Mouse (Mus musculus): Measurements from ENCODE around the gene Lman2. TPM values are rescaled to one million over a fixed set of nuclear protein-coding genes. Genes with fewer than 3 reads are reported as not detected.

The Lman2 gene
- polyA plus RNA-seq, 1 experiment from 2014 or later: 91.7 TPM

DNA sequence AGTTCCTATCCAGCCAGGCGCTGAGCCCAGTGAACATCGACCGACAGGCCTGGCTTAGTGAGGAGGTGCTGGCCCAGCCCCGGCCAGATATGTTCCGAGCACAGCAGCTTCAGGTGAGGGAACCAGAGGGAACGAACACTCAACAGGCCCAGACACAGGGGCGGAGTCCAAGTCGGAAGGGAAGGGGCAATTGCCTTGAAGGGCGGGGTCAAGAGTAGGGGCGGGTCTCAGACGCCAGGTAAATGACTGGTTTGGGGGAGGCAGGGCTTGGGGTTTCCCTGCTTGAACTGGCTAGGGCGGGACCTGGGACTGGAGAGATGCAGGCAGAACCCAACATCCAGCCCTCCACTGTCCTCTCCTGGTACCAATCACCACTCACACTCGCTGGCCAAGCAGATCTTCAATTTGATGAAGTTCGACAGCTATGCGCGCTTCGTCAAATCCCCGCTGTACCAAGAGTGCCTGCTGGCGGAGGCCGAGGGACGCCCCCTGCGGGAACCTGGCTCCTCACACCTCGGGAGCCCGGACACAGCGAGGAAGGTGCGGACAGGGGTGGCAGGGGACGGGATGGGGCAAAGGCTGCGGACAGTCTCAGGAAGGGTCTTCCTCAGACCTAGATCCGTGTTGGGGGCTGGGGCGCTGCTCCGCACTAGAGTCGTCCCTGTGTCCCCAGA, 16.5 kb upstream of the Lman2 start:
- Histone ChIP-seq H3K27ac (ENCODE audit: low read length) (no peak overlapping the region), H3K36me3 (ENCODE audit: control insufficient read depth, insufficient read depth, low read length) (no peaks in the 10 kb centered on the region), H3K4me1 (ENCODE audit: control insufficient read depth, insufficient read depth, low read length) (no peaks in the 10 kb centered on the region), H3K27me3 (ENCODE audit: control insufficient read depth, insufficient read depth, low read length) (peaks cover 24% of the 10 kb centered on the region), H3K4me2 (replicated peaks; ENCODE audit: low read depth, low read length) (peak overlapping the region; percentile 16; the same call in 1 of the 2 replicates), H3K4me3 (ENCODE audit: low read depth, low read length) (no peak overlapping the region), H3K9me3 (ENCODE audit: control insufficient read depth, low read depth, low read length) (no peaks in the 10 kb centered on the region), H3K9ac (replicated peaks; ENCODE audit: low read depth, low read length) (no peak overlapping the region)
- peak; percentile 35; the same call in 1 of the 2 replicates for ATAC-seq (ENCODE audit: insufficient number of reproducible peaks, insufficient read depth, low FRiP score, low read depth)
- WGBS: 6% methylated on average over 32 of the region's 32 CpGs

DNA sequence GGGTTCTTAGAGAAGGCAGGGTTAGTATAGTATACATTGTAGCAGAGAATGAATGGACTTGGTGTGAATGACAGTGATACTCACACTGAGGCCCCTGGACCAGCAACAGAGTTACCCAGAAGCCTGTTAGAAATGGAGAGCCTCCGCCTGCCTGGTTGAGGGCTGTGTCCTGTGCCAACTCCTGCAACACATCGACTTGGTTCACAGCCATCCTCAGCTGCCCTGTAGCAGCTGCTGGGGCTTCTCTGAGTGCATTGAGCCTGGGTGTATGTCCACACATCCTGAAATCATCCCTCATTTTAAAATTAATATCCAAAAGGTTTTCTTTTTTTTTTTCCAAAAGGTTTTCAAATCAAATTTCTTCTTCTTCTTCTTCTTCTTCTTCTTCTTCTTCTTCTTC, 13.3 kb upstream of the Lman2 start:
- peaks cover 21% of the 10 kb centered on the region for H3K27me3 ChIP-seq (ENCODE audit: control insufficient read depth, insufficient read depth, low read length)
- H3K4me1 ChIP-seq (ENCODE audit: control insufficient read depth, insufficient read depth, low read length): no peaks in the 10 kb centered on the region
- H3K9me3 ChIP-seq (ENCODE audit: control insufficient read depth, low read depth, low read length): no peaks in the 10 kb centered on the region
- no peak overlapping the region for H3K4me3 ChIP-seq (ENCODE audit: low read depth, low read length)
- WGBS: 70% methylated on average over 2 of the region's 2 CpGs
- H3K36me3 ChIP-seq (ENCODE audit: control insufficient read depth, insufficient read depth, low read length): no peaks in the 10 kb centered on the region
- H3K9ac ChIP-seq (replicated peaks; ENCODE audit: low read depth, low read length): no peak overlapping the region
- no peak overlapping the region for H3K4me2 ChIP-seq (replicated peaks; ENCODE audit: low read depth, low read length)
- ATAC-seq (ENCODE audit: insufficient number of reproducible peaks, insufficient read depth, low FRiP score, low read depth): no peak
- no peak overlapping the region for H3K27ac ChIP-seq (ENCODE audit: low read length)

DNA sequence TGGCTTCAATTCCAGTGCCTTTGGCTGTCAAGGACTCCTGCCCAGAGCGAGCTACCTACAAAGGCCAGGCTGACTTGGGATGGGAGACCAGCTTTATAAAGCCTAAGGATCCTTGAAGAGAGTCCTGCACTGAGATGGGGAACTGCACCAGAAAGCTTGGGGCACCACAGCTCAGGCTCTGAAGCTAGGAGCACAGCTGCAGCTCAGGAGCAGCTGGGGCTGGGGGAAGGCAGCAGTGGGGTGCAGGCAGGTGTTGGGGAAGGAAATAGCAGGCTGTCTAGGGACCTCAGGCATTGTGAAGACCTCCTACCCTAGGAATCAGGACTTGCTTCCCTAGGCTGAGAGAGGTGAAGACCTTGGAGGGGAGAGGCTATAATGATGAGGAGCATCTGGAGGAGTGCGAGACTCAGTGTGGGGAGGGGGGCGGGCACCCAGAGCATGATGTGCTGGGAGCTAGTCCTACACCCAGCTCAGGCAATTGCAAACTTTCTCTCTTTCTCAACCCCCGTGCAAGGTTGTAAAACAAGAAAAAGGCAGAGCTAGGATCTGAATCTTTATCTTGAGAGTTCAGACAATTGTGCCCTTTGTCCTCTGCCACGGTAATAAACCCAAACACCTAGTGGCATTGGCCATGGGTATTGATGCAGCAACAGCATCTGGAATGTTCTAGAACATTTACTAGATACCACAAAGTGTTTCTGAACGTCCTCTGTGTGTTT, 11.8 kb upstream of the Lman2 start:
- H3K9me3 ChIP-seq (ENCODE audit: control insufficient read depth, low read depth, low read length): no peaks in the 10 kb centered on the region
- no peak overlapping the region for H3K27ac ChIP-seq (ENCODE audit: low read length)
- no peak for ATAC-seq (ENCODE audit: insufficient number of reproducible peaks, insufficient read depth, low FRiP score, low read depth)
- H3K9ac ChIP-seq (replicated peaks; ENCODE audit: low read depth, low read length): no peak overlapping the region
- H3K4me2 ChIP-seq (replicated peaks; ENCODE audit: low read depth, low read length): no peak overlapping the region
- 55% methylated on average over 6 of the region's 6 CpGs for WGBS
- no peaks in the 10 kb centered on the region for H3K4me1 ChIP-seq (ENCODE audit: control insufficient read depth, insufficient read depth, low read length)
- no peaks in the 10 kb centered on the region for H3K36me3 ChIP-seq (ENCODE audit: control insufficient read depth, insufficient read depth, low read length)
- no peak overlapping the region for H3K4me3 ChIP-seq (ENCODE audit: low read depth, low read length)
- H3K27me3 ChIP-seq (ENCODE audit: control insufficient read depth, insufficient read depth, low read length): peaks cover 13% of the 10 kb centered on the region

DNA sequence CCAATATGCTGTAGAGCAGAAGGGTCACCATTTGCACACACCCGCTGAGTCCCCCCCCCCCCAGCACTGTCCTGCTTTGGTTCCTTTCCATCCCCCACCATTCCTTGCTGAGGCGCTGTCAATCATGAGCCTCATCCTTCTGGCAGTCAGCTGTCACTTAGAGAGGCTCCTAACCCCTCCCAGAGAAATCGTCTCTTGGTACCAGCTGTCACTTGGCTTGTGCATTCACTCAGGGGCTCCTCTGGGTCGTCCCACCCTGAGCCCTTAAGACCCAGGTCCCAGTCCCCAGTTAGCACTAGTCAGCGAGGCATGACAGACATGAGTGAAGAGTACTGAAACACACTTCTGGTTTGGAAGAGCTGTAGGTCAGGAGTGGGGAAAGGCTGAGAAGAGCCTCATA, 9.2 kb upstream of the Lman2 start:
- ATAC-seq (ENCODE audit: insufficient number of reproducible peaks, insufficient read depth, low FRiP score, low read depth): no peak
- H3K9ac ChIP-seq (replicated peaks; ENCODE audit: low read depth, low read length): no peak overlapping the region
- H3K4me2 ChIP-seq (replicated peaks; ENCODE audit: low read depth, low read length): no peak overlapping the region
- H3K27me3 ChIP-seq (ENCODE audit: control insufficient read depth, insufficient read depth, low read length): no peaks in the 10 kb centered on the region
- H3K9me3 ChIP-seq (ENCODE audit: control insufficient read depth, low read depth, low read length): no peaks in the 10 kb centered on the region
- H3K4me1 ChIP-seq (ENCODE audit: control insufficient read depth, insufficient read depth, low read length): no peaks in the 10 kb centered on the region
- H3K4me3 ChIP-seq (ENCODE audit: low read depth, low read length): no peak overlapping the region
- H3K27ac ChIP-seq (ENCODE audit: low read length): no peak overlapping the region
- no peaks in the 10 kb centered on the region for H3K36me3 ChIP-seq (ENCODE audit: control insufficient read depth, insufficient read depth, low read length)
- WGBS: 60% methylated on average over 5 of the region's 5 CpGs

DNA sequence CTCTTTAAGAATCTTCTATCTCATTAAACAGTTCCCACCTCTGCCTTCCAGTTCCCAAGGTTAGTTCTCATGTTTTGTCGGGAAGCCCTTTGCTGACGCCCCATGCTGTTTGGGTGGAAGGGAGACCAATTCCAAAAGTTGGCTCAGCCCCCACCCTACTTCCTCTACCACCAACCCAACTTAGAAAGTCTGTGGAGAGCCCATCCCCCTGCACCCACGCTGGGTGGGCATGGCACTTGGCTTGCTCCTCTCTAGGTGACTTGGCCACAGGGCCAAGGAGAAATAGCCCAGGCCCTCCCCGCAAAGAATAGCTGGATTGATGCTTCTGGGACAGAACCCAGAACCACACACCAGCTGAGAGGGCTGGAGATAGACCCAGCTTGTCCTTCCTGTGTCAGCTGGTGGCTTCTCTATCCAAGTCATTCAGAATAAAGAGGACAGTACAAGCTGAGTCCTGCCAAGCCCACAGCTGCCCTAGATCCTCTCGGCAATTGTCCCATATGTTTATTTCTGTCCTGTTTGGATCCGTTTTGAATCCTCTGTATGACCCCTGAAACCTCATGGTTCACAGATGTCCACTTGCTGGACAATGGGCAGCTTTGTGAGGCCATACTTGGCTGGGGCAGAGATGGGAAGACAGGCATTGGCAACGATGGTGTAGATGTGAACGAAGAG, 8.6 kb upstream of the Lman2 start:
- no peaks in the 10 kb centered on the region for H3K4me1 ChIP-seq (ENCODE audit: control insufficient read depth, insufficient read depth, low read length)
- H3K9me3 ChIP-seq (ENCODE audit: control insufficient read depth, low read depth, low read length): no peaks in the 10 kb centered on the region
- no peak overlapping the region for H3K4me2 ChIP-seq (replicated peaks; ENCODE audit: low read depth, low read length)
- WGBS: 73% methylated on average over 8 of the region's 8 CpGs
- H3K9ac ChIP-seq (replicated peaks; ENCODE audit: low read depth, low read length): no peak overlapping the region
- H3K36me3 ChIP-seq (ENCODE audit: control insufficient read depth, insufficient read depth, low read length): no peaks in the 10 kb centered on the region
- no peak overlapping the region for H3K4me3 ChIP-seq (ENCODE audit: low read depth, low read length)
- no peak for ATAC-seq (ENCODE audit: insufficient number of reproducible peaks, insufficient read depth, low FRiP score, low read depth)
- H3K27me3 ChIP-seq (ENCODE audit: control insufficient read depth, insufficient read depth, low read length): no peaks in the 10 kb centered on the region
- H3K27ac ChIP-seq (ENCODE audit: low read length): no peak overlapping the region

DNA sequence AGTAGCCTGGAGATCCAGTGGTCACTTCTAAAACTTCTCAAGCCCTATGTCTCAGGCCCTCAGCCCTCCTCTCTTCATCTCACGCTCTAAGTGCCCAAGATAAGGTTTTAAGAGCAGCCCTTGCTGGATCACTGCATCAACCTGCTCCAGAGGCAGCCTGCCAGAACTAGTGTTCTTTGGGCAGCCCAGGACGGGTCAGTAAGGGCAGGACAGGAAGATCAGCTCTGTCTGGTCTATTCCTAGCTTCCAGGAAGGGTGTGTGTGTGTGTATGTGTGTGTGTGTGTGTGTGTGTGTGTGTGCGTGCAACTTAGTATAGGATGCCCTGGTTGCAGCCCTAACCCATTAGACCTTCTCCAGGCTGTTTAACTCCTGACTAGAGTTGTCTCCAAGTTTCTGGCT, 7.7 kb upstream of the Lman2 start:
- Histone ChIP-seq H3K4me2 (replicated peaks; ENCODE audit: low read depth, low read length) (no peak overlapping the region), H3K9ac (replicated peaks; ENCODE audit: low read depth, low read length) (no peak overlapping the region), H3K4me1 (ENCODE audit: control insufficient read depth, insufficient read depth, low read length) (no peaks in the 10 kb centered on the region), H3K4me3 (ENCODE audit: low read depth, low read length) (no peak overlapping the region), H3K27ac (ENCODE audit: low read length) (no peak overlapping the region), H3K9me3 (ENCODE audit: control insufficient read depth, low read depth, low read length) (no peaks in the 10 kb centered on the region), H3K36me3 (ENCODE audit: control insufficient read depth, insufficient read depth, low read length) (no peaks in the 10 kb centered on the region), H3K27me3 (ENCODE audit: control insufficient read depth, insufficient read depth, low read length) (no peaks in the 10 kb centered on the region)
- WGBS: 62% methylated on average over 3 of the region's 3 CpGs
- no peak for ATAC-seq (ENCODE audit: insufficient number of reproducible peaks, insufficient read depth, low FRiP score, low read depth)

DNA sequence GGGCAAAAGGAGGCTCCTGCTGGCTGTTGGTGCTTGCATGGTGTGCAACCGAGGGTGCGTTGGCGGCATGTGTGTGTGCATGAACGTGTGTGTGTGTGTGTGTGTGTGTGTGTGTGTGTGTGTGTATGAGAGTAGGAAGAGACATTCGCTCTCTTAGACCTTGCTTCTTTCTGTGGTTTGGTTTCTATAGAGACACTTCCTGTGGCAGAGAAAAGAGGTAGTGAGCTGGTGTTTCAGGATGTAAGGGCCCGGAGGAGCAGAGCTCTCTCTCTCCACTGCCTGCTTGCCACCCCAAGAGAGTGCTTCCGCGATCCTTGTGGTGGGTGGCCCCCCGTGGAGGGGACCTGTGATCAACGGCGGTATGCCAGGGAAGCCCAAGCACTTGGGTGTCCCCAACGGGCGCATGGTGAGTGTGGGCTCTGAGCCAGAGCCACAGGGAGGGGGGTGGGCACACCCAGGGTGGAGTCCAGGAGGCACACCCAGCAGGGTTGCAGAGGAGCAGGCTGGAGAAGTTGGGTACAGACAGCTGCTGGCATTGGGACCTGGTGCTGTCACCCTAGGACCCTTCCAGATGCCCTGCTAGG, 7.0 kb upstream of the Lman2 start, which contains the start of gene Rgs14:
Rgs14 (plus strand) TSS at position 202 of the 584 bp plus-strand sequence.
- no peaks in the 10 kb centered on the region for H3K9me3 ChIP-seq (ENCODE audit: control insufficient read depth, low read depth, low read length)
- no peak within 1 kb of the TSS for H3K27ac ChIP-seq (ENCODE audit: low read length)
- no peaks in the 10 kb centered on the region for H3K4me1 ChIP-seq (ENCODE audit: control insufficient read depth, insufficient read depth, low read length)
- H3K36me3 ChIP-seq (ENCODE audit: control insufficient read depth, insufficient read depth, low read length): no peaks in the 10 kb centered on the region
- H3K27me3 ChIP-seq (ENCODE audit: control insufficient read depth, insufficient read depth, low read length): no peaks in the 10 kb centered on the region
- H3K9ac ChIP-seq (replicated peaks; ENCODE audit: low read depth, low read length): no peak within 1 kb of the TSS
- ATAC-seq (ENCODE audit: insufficient number of reproducible peaks, insufficient read depth, low FRiP score, low read depth): no peak
- 51% methylated on average over 13 of the region's 13 CpGs for WGBS
- H3K4me2 ChIP-seq (replicated peaks; ENCODE audit: low read depth, low read length): no peak within 1 kb of the TSS
- H3K4me3 ChIP-seq (ENCODE audit: low read depth, low read length): no peak within 1 kb of the TSS

DNA sequence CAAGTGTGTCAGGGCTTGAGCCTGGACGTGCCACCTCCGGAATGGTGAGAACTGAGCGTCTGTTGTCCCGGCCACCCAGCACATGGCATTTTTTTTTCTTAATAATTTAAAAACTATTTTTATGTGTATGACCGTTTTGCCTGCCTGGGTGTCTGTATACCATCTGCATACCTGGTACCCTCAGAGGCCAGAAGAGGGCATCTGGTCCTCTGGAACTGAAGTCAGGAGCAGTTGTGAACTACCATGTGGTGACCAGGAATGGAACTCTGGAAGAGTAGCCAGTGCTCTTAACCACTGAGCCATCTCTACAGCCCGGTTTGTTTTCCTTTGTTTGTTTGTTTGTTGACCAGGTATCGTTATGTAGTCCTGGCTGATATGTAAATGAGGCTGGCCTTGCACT, 5.8 kb upstream of the Lman2 start:
- Histone ChIP-seq H3K4me3 (ENCODE audit: low read depth, low read length) (no peak overlapping the region), H3K9me3 (ENCODE audit: control insufficient read depth, low read depth, low read length) (no peaks in the 10 kb centered on the region), H3K9ac (replicated peaks; ENCODE audit: low read depth, low read length) (no peak overlapping the region), H3K4me1 (ENCODE audit: control insufficient read depth, insufficient read depth, low read length) (no peaks in the 10 kb centered on the region), H3K36me3 (ENCODE audit: control insufficient read depth, insufficient read depth, low read length) (no peaks in the 10 kb centered on the region), H3K27me3 (ENCODE audit: control insufficient read depth, insufficient read depth, low read length) (no peaks in the 10 kb centered on the region), H3K27ac (ENCODE audit: low read length) (no peak overlapping the region), H3K4me2 (replicated peaks; ENCODE audit: low read depth, low read length) (no peak overlapping the region)
- 75% methylated on average over 7 of the region's 7 CpGs for WGBS
- ATAC-seq (ENCODE audit: insufficient number of reproducible peaks, insufficient read depth, low FRiP score, low read depth): no peak

Data from stomach, embryonic 14.5 days (tissue).